Mouse (Mus musculus): ENCODE results near the gene Dnaja3. TPM values are rescaled to one million over a fixed set of nuclear protein-coding genes. Genes with fewer than 3 reads are reported as not detected.

Gene Dnaja3
- polyA plus RNA-seq, 1 experiment from 2014 or later = 77.6 TPM

GRCm38 (mm10) chr16:4608532-4609059 lies 31.2 kb upstream of the Dnaja3 start:
- peaks cover 43% of the 10 kb centered on the region for H3K36me3 ChIP-seq
- no peak overlapping the region for H3K9ac ChIP-seq
- H3K27ac ChIP-seq (ENCODE audit: poor library complexity, severe bottlenecking) = no peak overlapping the region

GRCm38 (mm10) chr16:4611193-4611592 lies 28.6 kb upstream of the Dnaja3 start:
- Histone ChIP-seq H3K4me1 (replicated peaks) (peaks cover 23% of the 10 kb centered on the region), H3K9ac (no peak overlapping the region), H3K36me3 (peaks cover 68% of the 10 kb centered on the region), H3K9me3 (replicated peaks) (no peaks in the 10 kb centered on the region), H3K27me3 (replicated peaks) (no peaks in the 10 kb centered on the region), H3K27ac (ENCODE audit: poor library complexity, severe bottlenecking) (no peak overlapping the region), H3K4me3 (no peak overlapping the region), H3K4me2 (no peak overlapping the region)
- no peak for ATAC-seq (ENCODE audit: insufficient number of reproducible peaks, low FRiP score)
- whole genome bisulfite sequencing = 85% methylated on average over 5 of the region's 5 CpGs

More at GRCm38 (mm10) chr16:4608532-4609059, 31.2 kb upstream of the Dnaja3 start:
- no peak for ATAC-seq (ENCODE audit: insufficient number of reproducible peaks, low FRiP score)
- Histone ChIP-seq H3K9me3 (replicated peaks) (no peaks in the 10 kb centered on the region), H3K4me2 (no peak overlapping the region), H3K27me3 (replicated peaks) (no peaks in the 10 kb centered on the region), H3K4me3 (no peak overlapping the region), H3K4me1 (replicated peaks) (peaks cover 45% of the 10 kb centered on the region)
- 85% methylated on average over 19 of the region's 19 CpGs for WGBS

GRCm38 (mm10) chr16:4611676-4612075 lies 28.1 kb upstream of the Dnaja3 start:
- Histone ChIP-seq H3K36me3 (peaks cover 73% of the 10 kb centered on the region), H3K9ac (no peak overlapping the region), H3K4me1 (replicated peaks) (peaks cover 18% of the 10 kb centered on the region), H3K4me2 (no peak overlapping the region), H3K27me3 (replicated peaks) (no peaks in the 10 kb centered on the region), H3K4me3 (no peak overlapping the region), H3K27ac (ENCODE audit: poor library complexity, severe bottlenecking) (no peak overlapping the region), H3K9me3 (replicated peaks) (no peaks in the 10 kb centered on the region)
- 91% methylated on average over 7 of the region's 7 CpGs for WGBS
- ATAC-seq (ENCODE audit: insufficient number of reproducible peaks, low FRiP score) = no peak

- no peaks in the 10 kb centered on the region for H3K27me3 ChIP-seq (replicated peaks)
- no peak overlapping the region for H3K4me3 ChIP-seq
- H3K27ac ChIP-seq (ENCODE audit: poor library complexity, severe bottlenecking) = no peak overlapping the region
- 0 out of 2 replicates have a peak, but pooled peaks have one; percentile 26 for ATAC-seq (ENCODE audit: insufficient number of reproducible peaks, low FRiP score)
- no peak overlapping the region for H3K9ac ChIP-seq
- WGBS = 88% methylated on average over 9 of the region's 9 CpGs
- H3K4me2 ChIP-seq = no peak overlapping the region
- H3K9me3 ChIP-seq (replicated peaks) = no peaks in the 10 kb centered on the region
- H3K4me1 ChIP-seq (replicated peaks) = 0 out of 2 replicates have a peak, but pooled peaks cover 4% of the 10 kb centered on the region
- H3K36me3 ChIP-seq = peaks cover 91% of the 10 kb centered on the region
These were observed 26.1 kb upstream of the Dnaja3 start for GRCm38 (mm10) chr16:4613736-4614135.

- ATAC-seq (ENCODE audit: insufficient number of reproducible peaks, low FRiP score) = no peak
- Histone ChIP-seq H3K27me3 (replicated peaks) (no peaks in the 10 kb centered on the region), H3K9ac (no peak overlapping the region), H3K4me3 (no peak overlapping the region), H3K9me3 (replicated peaks) (no peaks in the 10 kb centered on the region), H3K4me2 (no peak overlapping the region), H3K36me3 (peaks cover 90% of the 10 kb centered on the region), H3K27ac (ENCODE audit: poor library complexity, severe bottlenecking) (no peak overlapping the region), H3K4me1 (replicated peaks) (0 out of 2 replicates have a peak, but pooled peaks cover 4% of the 10 kb centered on the region)
- 88% methylated on average over 3 of the region's 3 CpGs for WGBS
These were observed 25.1 kb upstream of the Dnaja3 start for GRCm38 (mm10) chr16:4614639-4615038.

- Histone ChIP-seq H3K9me3 (replicated peaks) (no peaks in the 10 kb centered on the region), H3K4me3 (no peak overlapping the region), H3K4me2 (no peak overlapping the region), H3K36me3 (peaks cover 86% of the 10 kb centered on the region), H3K4me1 (replicated peaks) (0 out of 2 replicates have a peak, but pooled peaks cover 4% of the 10 kb centered on the region), H3K9ac (no peak overlapping the region), H3K27ac (ENCODE audit: poor library complexity, severe bottlenecking) (no peak overlapping the region), H3K27me3 (replicated peaks) (no peaks in the 10 kb centered on the region)
- 80% methylated on average over 1 of the region's 1 CpGs for WGBS
- no peak for ATAC-seq (ENCODE audit: insufficient number of reproducible peaks, low FRiP score)
These were observed 24.5 kb upstream of the Dnaja3 start for GRCm38 (mm10) chr16:4615297-4615696.

GRCm38 (mm10) chr16:4616829-4617228 lies 23.0 kb upstream of the Dnaja3 start:
- H3K36me3 ChIP-seq = peaks cover 74% of the 10 kb centered on the region
- no peak overlapping the region for H3K4me3 ChIP-seq
- H3K4me1 ChIP-seq (replicated peaks) = peaks cover 9% of the 10 kb centered on the region; the same call in 1 of the 2 replicates
- no peak for ATAC-seq (ENCODE audit: insufficient number of reproducible peaks, low FRiP score)
- H3K9ac ChIP-seq = no peak overlapping the region
- no peak overlapping the region for H3K4me2 ChIP-seq
- no peak overlapping the region for H3K27ac ChIP-seq (ENCODE audit: poor library complexity, severe bottlenecking)
- no peaks in the 10 kb centered on the region for H3K27me3 ChIP-seq (replicated peaks)
- 84% methylated on average over 4 of the region's 4 CpGs for WGBS
- no peaks in the 10 kb centered on the region for H3K9me3 ChIP-seq (replicated peaks)

GRCm38 (mm10) chr16:4624074-4624473 lies 15.7 kb upstream of the Dnaja3 start:
- Histone ChIP-seq H3K27ac (ENCODE audit: poor library complexity, severe bottlenecking) (peak overlapping the region; percentile 86), H3K4me2 (peak overlapping the region; percentile 88), H3K9me3 (replicated peaks) (no peaks in the 10 kb centered on the region), H3K27me3 (replicated peaks) (no peaks in the 10 kb centered on the region), H3K9ac (peak overlapping the region; percentile 87), H3K4me3 (peak overlapping the region; percentile 88), H3K36me3 (peaks cover 27% of the 10 kb centered on the region), H3K4me1 (replicated peaks) (peaks cover 28% of the 10 kb centered on the region)
- 15% methylated on average over 9 of the region's 9 CpGs for WGBS
- no peak for ATAC-seq (ENCODE audit: insufficient number of reproducible peaks, low FRiP score)

GRCm38 (mm10) chr16:4624481-4625110 lies 15.2 kb upstream of the Dnaja3 start, which contains the start of gene Pam16:
Pam16 (minus strand) TSS chr16:4624988.
- peak; percentile 93 for ATAC-seq (ENCODE audit: insufficient number of reproducible peaks, low FRiP score)
- Histone ChIP-seq H3K9me3 (replicated peaks) (no peaks in the 10 kb centered on the region), H3K4me2 (peak within 1 kb of the TSS; percentile 88), H3K27ac (ENCODE audit: poor library complexity, severe bottlenecking) (peak within 1 kb of the TSS; percentile 86), H3K9ac (peak within 1 kb of the TSS; percentile 87), H3K4me1 (replicated peaks) (peaks cover 28% of the 10 kb centered on the region), H3K4me3 (peak within 1 kb of the TSS; percentile 88), H3K36me3 (peaks cover 26% of the 10 kb centered on the region), H3K27me3 (replicated peaks) (no peaks in the 10 kb centered on the region)
- WGBS = under 1% methylated on average over 56 of the region's 56 CpGs

- H3K4me3 ChIP-seq = no peak overlapping the region
- no peaks in the 10 kb centered on the region for H3K27me3 ChIP-seq (replicated peaks)
- H3K4me2 ChIP-seq = no peak overlapping the region
- peaks cover 25% of the 10 kb centered on the region for H3K36me3 ChIP-seq
- H3K4me1 ChIP-seq (replicated peaks) = peaks cover 22% of the 10 kb centered on the region
- H3K9ac ChIP-seq = no peak overlapping the region; the same call in 1 of the 2 replicates
- ATAC-seq (ENCODE audit: insufficient number of reproducible peaks, low FRiP score) = no peak
- H3K9me3 ChIP-seq (replicated peaks) = no peaks in the 10 kb centered on the region
- H3K27ac ChIP-seq (ENCODE audit: poor library complexity, severe bottlenecking) = peak overlapping the region; percentile 2; the same call in 1 of the 2 replicates
- WGBS = 65% methylated on average over 6 of the region's 6 CpGs
These were observed 12.7 kb upstream of the Dnaja3 start for GRCm38 (mm10) chr16:4627105-4627504.

GRCm38 (mm10) chr16:4628898-4629419 lies 10.8 kb upstream of the Dnaja3 start:
- Histone ChIP-seq H3K27me3 (replicated peaks) (no peaks in the 10 kb centered on the region), H3K9ac (no peak overlapping the region), H3K36me3 (peaks cover 29% of the 10 kb centered on the region), H3K4me3 (no peak overlapping the region), H3K9me3 (replicated peaks) (no peaks in the 10 kb centered on the region), H3K27ac (ENCODE audit: poor library complexity, severe bottlenecking) (no peak overlapping the region), H3K4me2 (no peak overlapping the region), H3K4me1 (replicated peaks) (peaks cover 9% of the 10 kb centered on the region)
- WGBS = 88% methylated on average over 9 of the region's 9 CpGs
- no peak for ATAC-seq (ENCODE audit: insufficient number of reproducible peaks, low FRiP score)

Measured in heart, embryonic 12.5 days (tissue).